Mouse (Mus musculus): ENCODE measurements around the gene Gm42742. TPM values are rescaled to one million over a fixed set of nuclear protein-coding genes. Genes with fewer than 3 reads are reported as not detected.

Gm42742 gene
- polyA plus RNA-seq, 1 experiment from 2014 or later = 60.9 TPM

GRCm38 (mm10) chr7:126996449-126996848 is 24.4 kb downstream of the Gm42742 start:
- Histone ChIP-seq H3K27me3 (ENCODE audit: control insufficient read depth, insufficient read depth, low read length) (no peaks in the 10 kb centered on the region), H3K4me1 (replicated peaks; ENCODE audit: control insufficient read depth, insufficient read depth, low read length) (no peaks in the 10 kb centered on the region), H3K9ac (ENCODE audit: low read length) (no peak overlapping the region), H3K9me3 (ENCODE audit: control insufficient read depth, low read length) (no peaks in the 10 kb centered on the region), H3K4me2 (ENCODE audit: low read depth, low read length, severe bottlenecking) (no peak overlapping the region), H3K4me3 (ENCODE audit: low read depth, low read length) (no peak overlapping the region), H3K36me3 (ENCODE audit: control insufficient read depth, insufficient read depth, low read length) (no peaks in the 10 kb centered on the region), H3K27ac (ENCODE audit: low read depth, low read length) (no peak overlapping the region)
- 86% methylated on average over 4 of the region's 4 CpGs for WGBS
- ATAC-seq (replicated peaks; ENCODE audit: low FRiP score) = no peak
- DNase-seq (ENCODE audit: low spot score) = no peak

GRCm38 (mm10) chr7:126988816-126989215 is 32.1 kb downstream of the Gm42742 start:
- no peak overlapping the region for H3K4me3 ChIP-seq (ENCODE audit: low read depth, low read length)
- no peaks in the 10 kb centered on the region for H3K27me3 ChIP-seq (ENCODE audit: control insufficient read depth, insufficient read depth, low read length)
- WGBS = 68% methylated on average over 8 of the region's 8 CpGs
- no peaks in the 10 kb centered on the region for H3K4me1 ChIP-seq (replicated peaks; ENCODE audit: control insufficient read depth, insufficient read depth, low read length)
- ATAC-seq (replicated peaks; ENCODE audit: low FRiP score) = no peak
- no peaks in the 10 kb centered on the region for H3K9me3 ChIP-seq (ENCODE audit: control insufficient read depth, low read length)
- no peak overlapping the region for H3K27ac ChIP-seq (ENCODE audit: low read depth, low read length)
- H3K4me2 ChIP-seq (ENCODE audit: low read depth, low read length, severe bottlenecking) = no peak overlapping the region
- H3K9ac ChIP-seq (ENCODE audit: low read length) = no peak overlapping the region
- no peak for DNase-seq (ENCODE audit: low spot score)
- H3K36me3 ChIP-seq (ENCODE audit: control insufficient read depth, insufficient read depth, low read length) = no peaks in the 10 kb centered on the region

GRCm38 (mm10) chr7:126986319-126986718 is 34.6 kb downstream of the Gm42742 start:
- Histone ChIP-seq H3K4me1 (replicated peaks; ENCODE audit: control insufficient read depth, insufficient read depth, low read length) (no peaks in the 10 kb centered on the region), H3K9me3 (ENCODE audit: control insufficient read depth, low read length) (no peaks in the 10 kb centered on the region), H3K9ac (ENCODE audit: low read length) (no peak overlapping the region), H3K27ac (ENCODE audit: low read depth, low read length) (no peak overlapping the region), H3K4me2 (ENCODE audit: low read depth, low read length, severe bottlenecking) (no peak overlapping the region), H3K36me3 (ENCODE audit: control insufficient read depth, insufficient read depth, low read length) (no peaks in the 10 kb centered on the region), H3K4me3 (ENCODE audit: low read depth, low read length) (no peak overlapping the region), H3K27me3 (ENCODE audit: control insufficient read depth, insufficient read depth, low read length) (no peaks in the 10 kb centered on the region)
- 47% methylated on average over 9 of the region's 9 CpGs for WGBS
- DNase-seq (ENCODE audit: low spot score) = no peak
- ATAC-seq (replicated peaks; ENCODE audit: low FRiP score) = no peak

- Histone ChIP-seq H3K27me3 (ENCODE audit: control insufficient read depth, insufficient read depth, low read length) (no peaks in the 10 kb centered on the region), H3K4me2 (ENCODE audit: low read depth, low read length, severe bottlenecking) (no peak overlapping the region), H3K9ac (ENCODE audit: low read length) (no peak overlapping the region), H3K9me3 (ENCODE audit: control insufficient read depth, low read length) (no peaks in the 10 kb centered on the region), H3K36me3 (ENCODE audit: control insufficient read depth, insufficient read depth, low read length) (no peaks in the 10 kb centered on the region; the same call in 1 of the 2 replicates), H3K4me3 (ENCODE audit: low read depth, low read length) (no peak overlapping the region), H3K4me1 (replicated peaks; ENCODE audit: control insufficient read depth, insufficient read depth, low read length) (no peaks in the 10 kb centered on the region), H3K27ac (ENCODE audit: low read depth, low read length) (no peak overlapping the region)
- ATAC-seq (replicated peaks; ENCODE audit: low FRiP score) = no peak
- DNase-seq (ENCODE audit: low spot score) = no peak
- 72% methylated on average over 10 of the region's 10 CpGs for WGBS
Measured at GRCm38 (mm10) chr7:126984667-126985444, 36.0 kb downstream of the Gm42742 start.

GRCm38 (mm10) chr7:126983113-126983512 is 37.8 kb downstream of the Gm42742 start:
- Histone ChIP-seq H3K9ac (ENCODE audit: low read length) (no peak overlapping the region), H3K27ac (ENCODE audit: low read depth, low read length) (no peak overlapping the region), H3K9me3 (ENCODE audit: control insufficient read depth, low read length) (no peaks in the 10 kb centered on the region), H3K4me2 (ENCODE audit: low read depth, low read length, severe bottlenecking) (no peak overlapping the region), H3K27me3 (ENCODE audit: control insufficient read depth, insufficient read depth, low read length) (no peaks in the 10 kb centered on the region), H3K36me3 (ENCODE audit: control insufficient read depth, insufficient read depth, low read length) (no peaks in the 10 kb centered on the region; the same call in 1 of the 2 replicates), H3K4me3 (ENCODE audit: low read depth, low read length) (no peak overlapping the region), H3K4me1 (replicated peaks; ENCODE audit: control insufficient read depth, insufficient read depth, low read length) (no peaks in the 10 kb centered on the region)
- 89% methylated on average over 7 of the region's 7 CpGs for WGBS
- ATAC-seq (replicated peaks; ENCODE audit: low FRiP score) (no peak), DNase-seq (ENCODE audit: low spot score) (no peak)

- DNase-seq (ENCODE audit: low spot score) (no peak), ATAC-seq (replicated peaks; ENCODE audit: low FRiP score) (no peak)
- Histone ChIP-seq H3K4me3 (ENCODE audit: low read depth, low read length) (no peak overlapping the region), H3K9me3 (ENCODE audit: control insufficient read depth, low read length) (no peaks in the 10 kb centered on the region), H3K27me3 (ENCODE audit: control insufficient read depth, insufficient read depth, low read length) (no peaks in the 10 kb centered on the region), H3K36me3 (ENCODE audit: control insufficient read depth, insufficient read depth, low read length) (no peaks in the 10 kb centered on the region; the same call in 1 of the 2 replicates), H3K4me2 (ENCODE audit: low read depth, low read length, severe bottlenecking) (no peak overlapping the region), H3K27ac (ENCODE audit: low read depth, low read length) (no peak overlapping the region), H3K4me1 (replicated peaks; ENCODE audit: control insufficient read depth, insufficient read depth, low read length) (peaks cover 3% of the 10 kb centered on the region; the same call in 1 of the 2 replicates), H3K9ac (ENCODE audit: low read length) (no peak overlapping the region)
- WGBS = 86% methylated on average over 4 of the region's 4 CpGs
Measured at GRCm38 (mm10) chr7:126982054-126982453, 38.8 kb downstream of the Gm42742 start.

- Histone ChIP-seq H3K9ac (ENCODE audit: low read length) (no peak overlapping the region), H3K4me3 (ENCODE audit: low read depth, low read length) (no peak overlapping the region), H3K27me3 (ENCODE audit: control insufficient read depth, insufficient read depth, low read length) (no peaks in the 10 kb centered on the region), H3K36me3 (ENCODE audit: control insufficient read depth, insufficient read depth, low read length) (no peaks in the 10 kb centered on the region; the same call in 1 of the 2 replicates), H3K27ac (ENCODE audit: low read depth, low read length) (no peak overlapping the region), H3K9me3 (ENCODE audit: control insufficient read depth, low read length) (no peaks in the 10 kb centered on the region), H3K4me1 (replicated peaks; ENCODE audit: control insufficient read depth, insufficient read depth, low read length) (peaks cover 4% of the 10 kb centered on the region; the same call in 1 of the 2 replicates), H3K4me2 (ENCODE audit: low read depth, low read length, severe bottlenecking) (no peak overlapping the region)
- no peak for ATAC-seq (replicated peaks; ENCODE audit: low FRiP score)
- 80% methylated on average over 2 of the region's 2 CpGs for WGBS
- DNase-seq (ENCODE audit: low spot score) = no peak
Measured at GRCm38 (mm10) chr7:126981601-126982000, 39.3 kb downstream of the Gm42742 start.

- ATAC-seq (replicated peaks; ENCODE audit: low FRiP score) (no peak), DNase-seq (ENCODE audit: low spot score) (no peak)
- H3K36me3 ChIP-seq (ENCODE audit: control insufficient read depth, insufficient read depth, low read length) = no peaks in the 10 kb centered on the region; the same call in 1 of the 2 replicates
- H3K9ac ChIP-seq (ENCODE audit: low read length) = no peak overlapping the region
- H3K4me1 ChIP-seq (replicated peaks; ENCODE audit: control insufficient read depth, insufficient read depth, low read length) = peaks cover 6% of the 10 kb centered on the region; the same call in 1 of the 2 replicates
- H3K9me3 ChIP-seq (ENCODE audit: control insufficient read depth, low read length) = no peaks in the 10 kb centered on the region
- no peak overlapping the region for H3K4me2 ChIP-seq (ENCODE audit: low read depth, low read length, severe bottlenecking)
- no peak overlapping the region for H3K4me3 ChIP-seq (ENCODE audit: low read depth, low read length)
- no peak overlapping the region for H3K27ac ChIP-seq (ENCODE audit: low read depth, low read length)
- no peaks in the 10 kb centered on the region for H3K27me3 ChIP-seq (ENCODE audit: control insufficient read depth, insufficient read depth, low read length)
- 93% methylated on average over 6 of the region's 6 CpGs for WGBS
Measured at GRCm38 (mm10) chr7:126978841-126979240, 42.1 kb downstream of the Gm42742 start.
